Comparison of ENCODE assay signal across 8 mouse cellular contexts in genomic region chrX:95967847-95968593, GRCm38 (mm10). TPM values are rescaled to one million over a fixed set of nuclear protein-coding genes. Genes with fewer than 3 reads are reported as not detected.
A peak's percentile ranks its signal among the peaks of the same experiment; 100 is the strongest.
DNase-seq lines count a peak whose midpoint lies in the region; ATAC-seq and TF ChIP-seq lines count a peak whose summit lies in the region.

No protein-coding gene starts in this region.

- H3K9ac ChIP-seq in forebrain, embryonic 15.5 days (replicated peaks): peak overlapping the region; percentile 45
- H3K9ac ChIP-seq in limb, embryonic 15.5 days: peak overlapping the region; percentile 39
- H3K9ac ChIP-seq in midbrain, embryonic 14.5 days (replicated peaks; ENCODE audit: low read length): peak overlapping the region; percentile 52

- DNase-seq in gastrocnemius, adult 18-20 months (ENCODE audit: low spot score): peak; percentile 1
- no peak for DNase-seq in gastrocnemius, postnatal 14 days
- DNase-seq in cerebellum, adult 2 months: peak; percentile 74 to 82
- DNase-seq in midbrain, embryonic 14.5 days: peak; percentile 87
- peak; percentile 9 to 38 for DNase-seq in spleen, postnatal 14 days (ENCODE audit: low spot score in 2 of 2)

- peak overlapping the region; percentile 59 for H3K4me2 ChIP-seq in forebrain, embryonic 15.5 days (replicated peaks)
- peak overlapping the region; percentile 52 for H3K4me2 ChIP-seq in limb, embryonic 15.5 days
- peak overlapping the region; percentile 61 for H3K4me2 ChIP-seq in midbrain, embryonic 14.5 days (ENCODE audit: low read length)

- TF ChIP-seq POLR2A in cerebellum, adult 2 months (IDR thresholded peaks at IDR 0.05; ENCODE audit: borderline replicate concordance, insufficient read depth, low read length): peak; percentile 37; the same call in 1 of the 2 replicates

- no peaks in the 10 kb centered on the region for H3K27me3 ChIP-seq in cerebellum, adult 2 months (ENCODE audit: control insufficient read depth, insufficient read depth, low read length)
- no peaks in the 10 kb centered on the region for H3K27me3 ChIP-seq in forebrain, embryonic 15.5 days
- no peaks in the 10 kb centered on the region for H3K27me3 ChIP-seq in limb, embryonic 15.5 days
- no peaks in the 10 kb centered on the region for H3K27me3 ChIP-seq in midbrain, embryonic 14.5 days (ENCODE audit: control insufficient read depth, insufficient read depth, low read length)

- peak overlapping the region; percentile 99 for H3K4me3 ChIP-seq in cerebellum, adult 2 months (replicated peaks; ENCODE audit: insufficient read depth, low read depth, low read length)
- H3K4me3 ChIP-seq in forebrain, embryonic 15.5 days: peak overlapping the region; percentile 43
- peak overlapping the region; percentile 43 for H3K4me3 ChIP-seq in limb, embryonic 15.5 days
- H3K4me3 ChIP-seq in midbrain, embryonic 14.5 days (replicated peaks; ENCODE audit: low read depth, low read length): peak overlapping the region; percentile 35

- WGBS in cerebellum, adult 2 months: 11% methylated on average over 28 of the region's 28 CpGs
- 19% methylated on average over 28 of the region's 28 CpGs for WGBS in forebrain, embryonic 15.5 days
- WGBS in limb, embryonic 15.5 days: 31% methylated on average over 26 of the region's 28 CpGs
- WGBS in midbrain, embryonic 14.5 days: 24% methylated on average over 28 of the region's 28 CpGs

- peak overlapping the region; percentile 94 for H3K27ac ChIP-seq in cerebellum, adult 2 months (ENCODE audit: insufficient read depth, low read length)
- H3K27ac ChIP-seq in forebrain, embryonic 15.5 days (replicated peaks): peak overlapping the region; percentile 81
- peak overlapping the region; percentile 81 for H3K27ac ChIP-seq in limb, embryonic 15.5 days
- H3K27ac ChIP-seq in midbrain, embryonic 14.5 days (replicated peaks; ENCODE audit: low read depth, low read length): peak overlapping the region; percentile 91

- TF ChIP-seq CTCF in cerebellum, adult 2 months (IDR thresholded peaks at IDR 0.05; ENCODE audit: borderline replicate concordance, insufficient read depth, low read depth, low read length): no peak

- H3K4me1 ChIP-seq in cerebellum, adult 2 months (ENCODE audit: control insufficient read depth, insufficient read depth, low read length): no peaks in the 10 kb centered on the region
- H3K4me1 ChIP-seq in forebrain, embryonic 15.5 days: no peaks in the 10 kb centered on the region
- no peaks in the 10 kb centered on the region for H3K4me1 ChIP-seq in limb, embryonic 15.5 days
- H3K4me1 ChIP-seq in midbrain, embryonic 14.5 days (ENCODE audit: control insufficient read depth, insufficient read depth, low read length): no peaks in the 10 kb centered on the region

- ATAC-seq in forebrain, embryonic 15.5 days (replicated peaks): peak; percentile 80
- peak; percentile 60 for ATAC-seq in inflammation-experienced regulatory T-cells, adult 6 months
- ATAC-seq in limb, embryonic 15.5 days (ENCODE audit: insufficient number of reproducible peaks, low FRiP score, low TSS enrichment, low read depth): peak; percentile 92
- ATAC-seq in midbrain, embryonic 14.5 days (ENCODE audit: low FRiP score, low TSS enrichment): peak; percentile 87

- intact Hi-C loops in gastrocnemius, postnatal 14 days (cut with DNase I; ENCODE audit: low total_unique reads): no loop called here

- no peaks in the 10 kb centered on the region for H3K36me3 ChIP-seq in forebrain, embryonic 15.5 days
- no peaks in the 10 kb centered on the region for H3K36me3 ChIP-seq in limb, embryonic 15.5 days
- H3K36me3 ChIP-seq in midbrain, embryonic 14.5 days (ENCODE audit: control insufficient read depth, insufficient read depth, low read length): no peaks in the 10 kb centered on the region

- H3K9me3 ChIP-seq in forebrain, embryonic 15.5 days: no peaks in the 10 kb centered on the region
- no peaks in the 10 kb centered on the region for H3K9me3 ChIP-seq in limb, embryonic 15.5 days
- H3K9me3 ChIP-seq in midbrain, embryonic 14.5 days (ENCODE audit: control insufficient read depth, low read length): no peaks in the 10 kb centered on the region

RNA-seq across cellular contexts. Expression of gene Las1l, which starts 11.3 kb away (rescaled TPM):
- 10 to 100 TPM; 26.9 to 28.6 TPM for total RNA-seq in gastrocnemius, adult 18-20 months (2021)
- 10 to 100 TPM; 24.4 to 25.1 TPM for total RNA-seq in gastrocnemius, postnatal 14 days (2021)
- 69.2 and 70.0 TPM in 2 replicates for polyA plus RNA-seq in cerebellum, adult 2 months (2012; rRNA removed)
- polyA plus RNA-seq in forebrain, embryonic 15.5 days (2015; fragmentation: Nextera tagmentation; extraction: Ambion mirVana): 78.1 and 78.3 TPM in 2 replicates
- 10 to 100 TPM; 35.5 to 75.7 (median 70.6) TPM for polyA plus RNA-seq in inflammation-experienced regulatory T-cells, adult 6 months (2017; shearing (Covaris generic))
- polyA plus RNA-seq in limb, embryonic 15.5 days (2015; fragmentation: Nextera tagmentation; extraction: Ambion mirVana): 54.2 and 55.2 TPM in 2 replicates
- polyA plus RNA-seq in midbrain, embryonic 14.5 days (2014; fragmentation: Nextera tagmentation; extraction: Ambion mirVana): 53.1 and 53.3 TPM in 2 replicates

Comparison
In these comparisons a context has a peak if more than half of its experiments do, and no peak if none do; other contexts are left out.
1. H3K4me3 ChIP-seq: peak in every context shown above with its lines; median percentile 99 in cerebellum, adult 2 months; 43 in forebrain, embryonic 15.5 days; 43 in limb, embryonic 15.5 days; 35 in midbrain, embryonic 14.5 days.